Mouse (Mus musculus) thymus, adult 2 months (tissue): ENCODE results near the gene Mthfd1l. TPM values are rescaled to one million over a fixed set of nuclear protein-coding genes. Genes with fewer than 3 reads are reported as not detected.

Experiments used
- DNase-seq: peaks from one replicate; pipeline ENCODE4 v3.0.0; 2021
- H3K27ac ChIP-seq: fragments of 200-500 bp; 2 replicates; pipeline ENCODE4 v1.5.1; 2012; ENCODE audit warnings: low read length, control low read depth; ENCODE audit not compliant: control insufficient read depth, insufficient read depth
- H3K27me3 ChIP-seq: fragments of 200-500 bp; 2 replicates; pipeline ENCODE4 v1.6.1; 2012; ENCODE audit warnings: mild to moderate bottlenecking, low read length, moderate library complexity, mixed read lengths; ENCODE audit not compliant: control insufficient read depth, insufficient read depth
- H3K36me3 ChIP-seq: fragments of 200-500 bp; 2 replicates; pipeline ENCODE4 v1.6.1; 2012; ENCODE audit warnings: mild to moderate bottlenecking, low read length, moderate library complexity; ENCODE audit not compliant: control insufficient read depth, insufficient read depth
- H3K4me1 ChIP-seq: fragments of 200-500 bp; replicated peaks from 2 replicates; pipeline ENCODE4 v1.6.1; 2012; ENCODE audit warnings: low read length; ENCODE audit not compliant: control insufficient read depth, insufficient read depth
- H3K4me3 ChIP-seq: fragments of 200-500 bp; 2 replicates; pipeline ENCODE4 v1.5.1; 2012; ENCODE audit warnings: mild to moderate bottlenecking, low read length, control low read depth, moderate library complexity; ENCODE audit not compliant: control insufficient read depth, insufficient read depth
- CTCF ChIP-seq: fragments of 200-500 bp; IDR thresholded peaks from 2 replicates; pipeline ENCODE4 v1.5.1; 2012; ENCODE audit warnings: mild to moderate bottlenecking, control low read depth, low read length, moderate library complexity, borderline replicate concordance; ENCODE audit not compliant: control insufficient read depth, poor library complexity, insufficient read depth; ENCODE audit errors: extremely low read depth
- POLR2A ChIP-seq: fragments of 200-500 bp; IDR thresholded peaks from 2 replicates; pipeline ENCODE4 v1.6.1; 2012; ENCODE audit warnings: mild to moderate bottlenecking, low read length, control low read depth, moderate library complexity; ENCODE audit not compliant: control insufficient read depth, poor library complexity, insufficient read depth; ENCODE audit errors: extremely low read depth
- WGBS: fragments of 180-500 bp; shearing (Covaris S2); methylation state at CpG from one replicate; pipeline ENCODE4 v1.1.7; 2018; 5-methylcytosine and 5-hydroxymethylcytosine counted together
- polyA plus RNA-seq: library from polyadenylated mRNA; depleted of rRNA; stranded (reverse); fragments of >200 nt; gene quantifications from 2 replicates; pipeline ENCODE4 v1.2.3, GENCODE M21; 2012; rRNA removed

The Mthfd1l gene
- 8.7 and 12.3 TPM in 2 replicates for polyA plus RNA-seq

DNA sequence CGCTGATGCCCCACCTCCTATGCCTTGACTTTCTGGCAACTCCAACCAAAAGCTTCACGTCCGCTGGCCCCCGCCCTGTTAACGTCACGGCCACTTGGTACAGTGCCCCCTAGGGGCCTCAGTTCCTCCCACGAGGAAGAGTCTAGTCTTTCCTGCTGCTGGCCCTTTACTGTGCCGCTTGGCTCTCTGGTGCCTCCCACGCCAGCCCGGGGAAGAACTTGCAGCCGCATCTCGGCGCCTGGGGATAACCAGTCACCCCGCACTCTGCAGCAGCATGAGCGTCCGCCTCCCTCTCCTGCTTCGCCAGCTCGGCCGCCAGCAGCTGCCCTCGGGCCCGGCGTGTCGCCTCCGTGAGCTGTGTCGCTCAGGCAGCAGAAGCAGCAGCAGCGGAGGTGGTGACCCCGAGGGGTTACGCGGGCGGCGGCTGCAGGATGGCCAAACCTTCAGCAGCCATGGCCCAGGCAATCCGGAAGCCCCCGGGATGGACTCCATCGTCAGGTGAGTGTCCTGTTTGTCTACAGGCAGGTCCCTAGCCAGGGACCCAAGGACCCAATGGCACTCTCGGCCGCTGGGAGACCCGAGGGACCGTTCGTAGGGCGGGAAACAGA lies at the start of gene Mthfd1l:
Gene Mthfd1l, plus strand, starts transcription at position 138 of the 608 bp plus-strand sequence.
- Histone ChIP-seq H3K36me3 (no peaks in the 10 kb centered on the region), H3K4me3 (peak within 1 kb of the TSS; percentile 46), H3K4me1 (peaks cover 2% of the 10 kb centered on the region; the same call in 1 of the 2 replicates), H3K27me3 (no peaks in the 10 kb centered on the region), H3K27ac (peak within 1 kb of the TSS; percentile 44)
- under 1% methylated on average over 40 of the region's 40 CpGs for WGBS
- peak; percentile 89 for DNase-seq
- TF ChIP-seq POLR2A (no peak), CTCF (peak; percentile 91)

DNA sequence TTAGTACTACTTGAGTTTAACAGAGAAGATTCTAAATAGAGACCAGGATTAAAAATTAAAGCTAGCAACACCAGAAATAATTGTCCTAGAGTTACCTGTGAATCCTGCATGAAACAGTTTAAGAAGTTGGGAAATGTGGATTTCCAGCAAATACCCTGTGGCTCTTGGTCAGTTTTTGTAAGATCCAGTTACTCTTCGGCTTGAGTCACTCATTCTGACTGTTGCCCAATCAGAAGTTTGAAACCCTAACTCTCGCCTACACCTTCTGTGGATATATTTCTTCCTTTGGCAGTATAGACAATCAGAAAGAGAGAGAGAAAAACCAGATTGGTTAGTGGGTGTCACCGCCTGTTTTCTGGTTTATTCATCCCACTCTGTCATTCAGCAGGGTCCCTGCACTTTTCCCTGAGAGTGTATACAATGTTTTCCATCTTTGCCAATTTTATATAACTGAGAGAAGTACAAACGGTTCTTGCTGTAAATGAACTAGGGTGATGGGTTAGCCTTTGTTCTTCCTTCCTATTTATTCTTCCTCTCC lies 44.8 kb upstream of the Mthfd1l start:
- WGBS: 90% methylated on average over 4 of the region's 4 CpGs

DNA sequence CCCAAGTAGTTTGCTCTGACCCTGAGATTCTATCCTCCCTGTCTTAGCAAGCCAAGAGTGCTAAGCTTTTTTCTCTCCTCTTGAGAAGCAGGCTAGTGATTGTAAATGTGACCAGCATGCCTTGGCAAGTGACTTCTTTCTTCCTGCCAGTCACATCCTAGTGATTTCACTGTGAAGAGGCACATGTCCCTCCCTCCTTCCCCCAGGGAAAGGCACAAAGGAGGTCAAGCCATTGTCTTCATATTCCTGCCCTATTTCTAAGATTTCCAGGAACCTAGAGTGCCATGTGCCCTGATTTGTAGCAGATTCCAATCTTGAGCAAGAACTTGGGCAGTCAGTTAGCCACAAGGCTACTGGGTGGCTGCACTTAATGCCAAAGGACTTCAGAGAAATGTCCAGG lies 41.1 kb upstream of the Mthfd1l start:
- no peak overlapping the region for H3K4me3 ChIP-seq
- H3K27me3 ChIP-seq: no peaks in the 10 kb centered on the region
- H3K4me1 ChIP-seq: no peaks in the 10 kb centered on the region; the same call in 1 of the 2 replicates
- no peak overlapping the region for H3K27ac ChIP-seq
- no peaks in the 10 kb centered on the region for H3K36me3 ChIP-seq
- no peak for DNase-seq
- no peak for TF ChIP-seq POLR2A
- no peak for TF ChIP-seq CTCF

More for the DNA sequence above, 44.8 kb upstream of the Mthfd1l start:
- Histone ChIP-seq H3K27me3 (no peaks in the 10 kb centered on the region), H3K36me3 (no peaks in the 10 kb centered on the region), H3K4me1 (no peaks in the 10 kb centered on the region), H3K27ac (no peak overlapping the region), H3K4me3 (no peak overlapping the region)
- no peak for DNase-seq
- TF ChIP-seq POLR2A: no peak
- no peak for TF ChIP-seq CTCF

DNA sequence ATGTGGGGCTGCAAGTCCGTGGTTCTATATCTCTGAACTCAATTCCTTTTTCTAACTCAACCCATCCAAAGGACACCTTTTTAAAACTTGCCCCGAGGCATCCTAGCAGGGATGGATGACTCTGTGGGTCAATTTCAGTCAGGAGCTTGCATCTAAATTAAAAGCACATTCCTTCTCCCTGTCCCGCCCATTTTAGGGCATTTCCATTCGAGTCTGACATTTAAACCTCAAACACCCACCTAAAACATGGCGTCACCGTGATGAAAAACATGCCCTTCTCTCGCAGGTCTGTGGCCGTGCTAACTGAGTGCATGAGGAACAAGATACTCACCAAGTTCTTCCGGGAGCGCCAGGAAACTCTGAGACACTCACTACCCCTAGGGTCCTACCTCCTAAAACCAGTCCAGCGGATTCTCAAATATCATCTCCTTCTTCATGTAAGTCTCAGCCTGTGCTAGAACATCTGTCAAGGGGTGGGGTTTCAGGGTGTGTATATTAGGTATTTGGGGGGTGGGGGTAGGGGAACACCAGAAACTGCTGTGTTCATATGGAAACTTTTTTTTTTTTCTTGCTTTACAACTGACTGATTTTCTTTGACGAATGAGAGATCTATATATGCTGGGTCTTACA lies 39.5 kb upstream of the Mthfd1l start:
- TF ChIP-seq CTCF (no peak), POLR2A (no peak)
- Histone ChIP-seq H3K27me3 (no peaks in the 10 kb centered on the region), H3K36me3 (no peaks in the 10 kb centered on the region), H3K4me3 (no peak overlapping the region), H3K27ac (no peak overlapping the region), H3K4me1 (no peaks in the 10 kb centered on the region; the same call in 1 of the 2 replicates)
- no peak for DNase-seq
- WGBS: 90% methylated on average over 12 of the region's 12 CpGs

DNA sequence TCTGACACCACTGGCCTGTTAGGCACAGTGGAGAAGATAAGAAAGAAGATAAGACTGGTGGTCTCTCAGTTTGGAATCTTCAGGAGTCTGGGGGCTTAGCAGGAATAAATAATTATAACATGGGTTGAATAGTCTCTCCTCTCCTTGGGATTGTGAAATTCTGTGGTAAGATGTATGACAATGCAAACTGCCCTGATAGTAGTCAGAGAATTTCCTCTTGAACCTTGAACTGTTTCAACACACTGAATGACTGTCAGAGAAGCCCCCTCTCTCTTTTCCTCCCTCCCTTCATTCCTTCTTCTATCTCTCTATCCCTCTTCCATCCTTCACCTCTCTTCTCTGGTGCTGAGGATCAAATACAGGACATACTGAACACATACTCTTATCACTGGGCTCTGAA lies 36.1 kb upstream of the Mthfd1l start:
- TF ChIP-seq CTCF (no peak), POLR2A (no peak)

DNA sequence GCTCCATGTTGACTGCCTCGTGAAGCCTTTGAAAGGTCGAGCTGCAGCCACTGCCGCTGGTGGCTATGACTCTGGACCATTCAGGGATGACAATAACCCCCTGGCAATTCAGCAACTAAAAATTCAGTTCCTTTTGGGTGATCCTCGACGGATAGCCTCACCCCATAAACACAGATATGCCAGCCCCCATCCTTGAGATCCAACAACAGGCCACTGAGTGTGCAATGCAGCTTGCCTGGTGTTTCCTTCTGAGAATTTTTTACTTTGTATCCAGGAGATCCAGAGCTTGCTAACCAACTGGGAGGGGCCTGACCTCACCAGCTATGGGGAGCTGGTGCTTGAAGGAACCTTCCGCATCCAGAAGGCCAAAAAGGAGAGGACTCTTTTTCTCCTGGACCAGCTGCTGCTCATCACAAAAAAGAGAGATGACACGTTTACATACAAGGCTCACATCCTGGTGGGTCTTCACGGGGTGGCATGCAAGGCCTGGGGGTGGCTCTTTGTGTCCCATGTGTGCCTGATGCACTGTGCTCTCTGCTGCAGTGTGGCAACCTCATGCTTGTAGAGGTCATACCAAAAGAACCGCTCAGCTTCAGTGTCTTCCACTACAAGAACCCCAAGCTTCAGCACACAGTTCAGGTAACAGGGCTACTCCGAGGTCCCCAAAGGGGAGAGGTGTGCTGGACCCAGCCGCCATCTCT lies 32.9 kb upstream of the Mthfd1l start:
- Histone ChIP-seq H3K27ac (no peak overlapping the region), H3K36me3 (no peaks in the 10 kb centered on the region), H3K4me3 (no peak overlapping the region), H3K4me1 (no peaks in the 10 kb centered on the region), H3K27me3 (no peaks in the 10 kb centered on the region)
- 95% methylated on average over 11 of the region's 11 CpGs for WGBS
- no peak for TF ChIP-seq CTCF
- TF ChIP-seq POLR2A: no peak
- DNase-seq: no peak

More for the DNA sequence above, 36.1 kb upstream of the Mthfd1l start:
- no peak overlapping the region for H3K4me3 ChIP-seq
- no peaks in the 10 kb centered on the region; the same call in 1 of the 2 replicates for H3K4me1 ChIP-seq
- H3K27ac ChIP-seq: no peak overlapping the region
- H3K27me3 ChIP-seq: no peaks in the 10 kb centered on the region
- no peak for DNase-seq
- H3K36me3 ChIP-seq: no peaks in the 10 kb centered on the region

DNA sequence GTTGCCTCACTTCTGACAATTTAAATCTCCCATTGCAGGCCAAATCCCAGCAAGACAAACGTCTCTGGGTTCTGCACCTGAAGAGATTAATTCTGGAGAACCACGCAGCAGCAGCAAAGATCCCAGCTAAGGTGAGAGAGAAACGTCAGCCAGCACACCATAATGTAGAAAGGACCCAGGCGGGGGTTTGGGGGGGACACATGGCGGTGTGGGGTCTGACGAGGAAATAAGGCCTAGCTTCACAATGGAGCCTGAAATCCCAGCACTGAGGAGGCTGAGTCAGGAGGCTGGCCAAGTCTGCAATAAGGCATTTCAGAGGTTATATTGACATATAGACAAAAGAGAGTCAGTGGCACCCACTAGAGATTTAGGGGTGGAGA lies 32.3 kb upstream of the Mthfd1l start:
- 93% methylated on average over 6 of the region's 6 CpGs for WGBS
- Histone ChIP-seq H3K4me1 (no peaks in the 10 kb centered on the region), H3K4me3 (no peak overlapping the region), H3K27ac (no peak overlapping the region), H3K27me3 (no peaks in the 10 kb centered on the region), H3K36me3 (no peaks in the 10 kb centered on the region)
- DNase-seq: no peak
- TF ChIP-seq POLR2A (no peak), CTCF (no peak)
